Mouse (Mus musculus): ENCODE results near the gene Gm21778.
"Not testable (repeated sequence)": the region's sequence is repeated elsewhere in the genome, so short reads cannot be mapped to it uniquely, and the experiment has no call there.

Gene Gm21778

GRCm38 (mm10) chrY:5942160-5942559, at the start of gene Gm21778:
Gm21778 (plus strand) TSS chrY:5942460.
- DNase-seq (ENCODE audit: low read depth, low spot score), result not testable (repeated sequence)
